Mouse (Mus musculus) layer of hippocampus, postnatal 36 days (tissue): ENCODE measurements around the gene Olfr170. TPM values are rescaled to one million over a fixed set of nuclear protein-coding genes. Genes with fewer than 3 reads are reported as not detected.
"Not testable (repeated sequence)": the region's sequence is repeated elsewhere in the genome, so short reads cannot be mapped to it uniquely, and the experiment has no call there.

ENCODE experiments used
- DNase-seq, 2 experiments: peaks; one replicate each; pipeline ENCODE4 v3.0.0; 2022
- total RNA-seq, 2 experiments: library from RNA; stranded (reverse); gene quantifications; 2 replicates each; pipeline ENCODE4 v1.2.3; 2021

Olfr170 gene
- not detected for total RNA-seq

- not testable (repeated sequence) for DNase-seq
Measured at GRCm38 (mm10) chr16:19611782-19612181, at the start of gene Olfr170. Olfr170 (minus strand) TSS chr16:19611882.

GRCm38 (mm10) chr16:19629816-19630215 is 18.1 kb upstream of the Olfr170 start, which contains the start of gene Olfr171:
Olfr171 (minus strand) TSS chr16:19629916.
- DNase-seq: no peak

GRCm38 (mm10) chr16:19603166-19603565 is 8.5 kb downstream of the Olfr170 start:
- no peak for DNase-seq

GRCm38 (mm10) chr16:19571709-19572108 is 40.0 kb downstream of the Olfr170 start, which contains the start of gene Olfr169:
Olfr169 (minus strand) TSS chr16:19571809.
- not testable (repeated sequence) for DNase-seq

Other genes with a start within 250 kb of the Olfr170 start
- gene Olfr165, start 188.7 kb downstream of the Olfr170 start, total RNA-seq: not detected
- not detected for gene Olfr166, start 128.2 kb downstream of the Olfr170 start, total RNA-seq
- gene Olfr167, start 89.6 kb downstream of the Olfr170 start, total RNA-seq: not detected
- gene Olfr168, start 76.3 kb downstream of the Olfr170 start, total RNA-seq: not detected
- not detected for gene Olfr169, start 40.1 kb downstream of the Olfr170 start, total RNA-seq
- not detected for gene Olfr171, start 18.0 kb upstream of the Olfr170 start, total RNA-seq
- under 1 TPM; 0.10 to 0.22 TPM for gene Lamp3, start 94.5 kb upstream of the Olfr170 start, total RNA-seq
- 1 to 10 TPM in 1 of 2 experiments, under 1 TPM in 1; 0.63 to 1.7 TPM for gene B3gnt5, start 148.3 kb upstream of the Olfr170 start, total RNA-seq